Mouse (Mus musculus) embryonic facial prominence, embryonic 15.5 days (tissue): Measurements from ENCODE around the gene Map1s. TPM values are rescaled to one million over a fixed set of nuclear protein-coding genes. Genes with fewer than 3 reads are reported as not detected.
A peak's percentile ranks its signal among the peaks of the same experiment; 100 is the strongest.

ENCODE experiments used
- ATAC-seq: fragments of 200-750 bp; cut with Nextera tagmentation; 2 replicates; pipeline ENCODE4 v1.8.0; 2017; ENCODE audit warnings: low read depth, moderate TSS enrichment; ENCODE audit not compliant: insufficient number of reproducible peaks, low FRiP score, low TSS enrichment
- H3K27ac ChIP-seq: fragments of 300-500 bp; sonication (generic); replicated peaks from 2 replicates; pipeline ENCODE4 v1.5.1; 2015; ENCODE audit warnings: mild to moderate bottlenecking, inconsistent platforms
- H3K27me3 ChIP-seq: fragments of 300-500 bp; sonication (generic); 2 replicates; pipeline ENCODE4 v1.6.1; 2015; ENCODE audit warnings: inconsistent platforms
- H3K36me3 ChIP-seq: fragments of 300-500 bp; sonication (generic); 2 replicates; pipeline ENCODE4 v1.6.1; 2015; ENCODE audit warnings: mild to moderate bottlenecking, inconsistent platforms
- H3K4me1 ChIP-seq: fragments of 300-500 bp; sonication (generic); 2 replicates; pipeline ENCODE4 v1.6.1; 2015; ENCODE audit warnings: inconsistent platforms
- H3K4me2 ChIP-seq: fragments of 300-500 bp; sonication (generic); replicated peaks from 2 replicates; pipeline ENCODE4 v1.6.1; 2015; ENCODE audit warnings: mild to moderate bottlenecking, inconsistent platforms
- H3K4me3 ChIP-seq: fragments of 300-500 bp; sonication (generic); replicated peaks from 2 replicates; pipeline ENCODE4 v1.5.1; 2015; ENCODE audit warnings: mild to moderate bottlenecking, inconsistent platforms
- H3K9ac ChIP-seq: fragments of 300-500 bp; sonication (generic); 2 replicates; pipeline ENCODE4 v1.6.1; 2015; ENCODE audit warnings: inconsistent platforms
- H3K9me3 ChIP-seq: fragments of 300-500 bp; sonication (generic); replicated peaks from 2 replicates; pipeline ENCODE4 v1.6.1; 2016; ENCODE audit warnings: inconsistent platforms
- whole genome bisulfite sequencing: fragments of 180-500 bp; shearing (Covaris S2); methylation state at CpG from one replicate; pipeline ENCODE4 v1.1.7; 2015; 5-methylcytosine and 5-hydroxymethylcytosine counted together
- polyA plus RNA-seq: library from polyadenylated mRNA; unstranded; fragments of >200 nt; fragmentation: Nextera tagmentation; extraction: Ambion mirVana; gene quantifications from 2 replicates; pipeline ENCODE4 v1.2.1, GENCODE M21; 2015

Map1s gene
- polyA plus RNA-seq, 1 experiment from 2014 or later, result 50.1 TPM

- Histone ChIP-seq H3K9me3 (no peaks in the 10 kb centered on the region), H3K4me1 (peaks cover 7% of the 10 kb centered on the region; the same call in 1 of the 2 replicates), H3K9ac (no peak overlapping the region), H3K4me2 (no peak overlapping the region), H3K27me3 (no peaks in the 10 kb centered on the region), H3K4me3 (no peak overlapping the region), H3K36me3 (0 out of 2 replicates have a peak, but pooled peaks cover 6% of the 10 kb centered on the region), H3K27ac (no peak overlapping the region)
- 89% methylated on average over 4 of the region's 4 CpGs for WGBS
- ATAC-seq, result no peak
These were observed 20.0 kb downstream of the Map1s start for GRCm38 (mm10) chr8:70925754-70926153.

GRCm38 (mm10) chr8:70926396-70926795 lies 20.7 kb downstream of the Map1s start:
- Histone ChIP-seq H3K4me3 (no peak overlapping the region), H3K36me3 (0 out of 2 replicates have a peak, but pooled peaks cover 6% of the 10 kb centered on the region), H3K9ac (no peak overlapping the region), H3K27me3 (no peaks in the 10 kb centered on the region), H3K9me3 (no peaks in the 10 kb centered on the region), H3K4me1 (peaks cover 7% of the 10 kb centered on the region; the same call in 1 of the 2 replicates), H3K27ac (no peak overlapping the region), H3K4me2 (no peak overlapping the region)
- ATAC-seq, result no peak
- 93% methylated on average over 5 of the region's 5 CpGs for WGBS

GRCm38 (mm10) chr8:70928096-70928495 lies 22.4 kb downstream of the Map1s start:
- 0 out of 2 replicates have a peak, but pooled peaks have one; percentile 36 for ATAC-seq

GRCm38 (mm10) chr8:70928778-70929322 lies 23.1 kb downstream of the Map1s start:
- Histone ChIP-seq H3K4me2 (no peak overlapping the region), H3K4me3 (no peak overlapping the region), H3K27me3 (no peaks in the 10 kb centered on the region), H3K36me3 (no peaks in the 10 kb centered on the region), H3K9ac (no peak overlapping the region), H3K27ac (0 out of 2 replicates have a peak overlapping the region, but pooled peaks have one; percentile 48), H3K4me1 (peaks cover 7% of the 10 kb centered on the region; the same call in 1 of the 2 replicates), H3K9me3 (no peaks in the 10 kb centered on the region)
- WGBS, result 66% methylated on average over 5 of the region's 5 CpGs
- no peak for ATAC-seq

More at GRCm38 (mm10) chr8:70928096-70928495, 22.4 kb downstream of the Map1s start:
- Histone ChIP-seq H3K4me1 (peaks cover 7% of the 10 kb centered on the region; the same call in 1 of the 2 replicates), H3K9ac (no peak overlapping the region), H3K9me3 (no peaks in the 10 kb centered on the region), H3K27me3 (no peaks in the 10 kb centered on the region), H3K4me2 (no peak overlapping the region), H3K36me3 (no peaks in the 10 kb centered on the region), H3K27ac (peak overlapping the region; percentile 40; the same call in 1 of the 2 replicates), H3K4me3 (no peak overlapping the region)
- WGBS, result 63% methylated on average over 3 of the region's 3 CpGs

- Histone ChIP-seq H3K9me3 (no peaks in the 10 kb centered on the region), H3K4me3 (no peak overlapping the region), H3K4me2 (no peak overlapping the region), H3K27me3 (no peaks in the 10 kb centered on the region), H3K27ac (no peak overlapping the region), H3K4me1 (peaks cover 13% of the 10 kb centered on the region; the same call in 1 of the 2 replicates), H3K36me3 (no peaks in the 10 kb centered on the region), H3K9ac (no peak overlapping the region)
- no peak for ATAC-seq
- 89% methylated on average over 11 of the region's 11 CpGs for WGBS
These were observed 26.0 kb downstream of the Map1s start for GRCm38 (mm10) chr8:70931731-70932130.

GRCm38 (mm10) chr8:70933036-70933435 lies 27.3 kb downstream of the Map1s start:
- 79% methylated on average over 4 of the region's 4 CpGs for WGBS
- no peak for ATAC-seq

GRCm38 (mm10) chr8:70934786-70935185 lies 29.1 kb downstream of the Map1s start:
- H3K36me3 ChIP-seq, result no peaks in the 10 kb centered on the region
- H3K4me3 ChIP-seq, result no peak overlapping the region
- H3K9me3 ChIP-seq, result no peaks in the 10 kb centered on the region
- H3K4me2 ChIP-seq, result no peak overlapping the region
- no peak overlapping the region for H3K9ac ChIP-seq
- peaks cover 6% of the 10 kb centered on the region; the same call in 1 of the 2 replicates for H3K4me1 ChIP-seq
- 58% methylated on average over 7 of the region's 7 CpGs for WGBS
- no peak for ATAC-seq
- no peaks in the 10 kb centered on the region for H3K27me3 ChIP-seq
- H3K27ac ChIP-seq, result no peak overlapping the region

More at GRCm38 (mm10) chr8:70933036-70933435, 27.3 kb downstream of the Map1s start:
- no peaks in the 10 kb centered on the region for H3K36me3 ChIP-seq
- no peaks in the 10 kb centered on the region for H3K27me3 ChIP-seq
- no peak overlapping the region for H3K4me2 ChIP-seq
- peaks cover 13% of the 10 kb centered on the region; the same call in 1 of the 2 replicates for H3K4me1 ChIP-seq
- H3K27ac ChIP-seq, result no peak overlapping the region
- H3K9me3 ChIP-seq, result no peaks in the 10 kb centered on the region
- H3K4me3 ChIP-seq, result no peak overlapping the region
- no peak overlapping the region for H3K9ac ChIP-seq

GRCm38 (mm10) chr8:70937200-70937599 lies 31.5 kb downstream of the Map1s start:
- Histone ChIP-seq H3K9me3 (no peaks in the 10 kb centered on the region), H3K4me1 (peaks cover 6% of the 10 kb centered on the region; the same call in 1 of the 2 replicates), H3K9ac (no peak overlapping the region), H3K27me3 (no peaks in the 10 kb centered on the region), H3K27ac (no peak overlapping the region), H3K4me2 (no peak overlapping the region), H3K36me3 (no peaks in the 10 kb centered on the region), H3K4me3 (no peak overlapping the region)
- no peak for ATAC-seq
- WGBS, result 79% methylated on average over 6 of the region's 6 CpGs

GRCm38 (mm10) chr8:70941478-70941877 lies 35.7 kb downstream of the Map1s start:
- ATAC-seq, result no peak
- Histone ChIP-seq H3K4me2 (no peak overlapping the region), H3K27me3 (no peaks in the 10 kb centered on the region), H3K36me3 (no peaks in the 10 kb centered on the region), H3K27ac (no peak overlapping the region), H3K4me3 (no peak overlapping the region), H3K4me1 (no peaks in the 10 kb centered on the region), H3K9ac (no peak overlapping the region), H3K9me3 (no peaks in the 10 kb centered on the region)
- WGBS, result 54% methylated on average over 2 of the region's 2 CpGs

- 38% methylated on average over 1 of the region's 1 CpGs for WGBS
- Histone ChIP-seq H3K27me3 (no peaks in the 10 kb centered on the region), H3K9me3 (no peaks in the 10 kb centered on the region), H3K4me3 (no peak overlapping the region), H3K4me1 (no peaks in the 10 kb centered on the region), H3K9ac (no peak overlapping the region), H3K36me3 (no peaks in the 10 kb centered on the region), H3K4me2 (no peak overlapping the region), H3K27ac (no peak overlapping the region)
- no peak for ATAC-seq
These were observed 37.5 kb downstream of the Map1s start for GRCm38 (mm10) chr8:70943187-70943586.

GRCm38 (mm10) chr8:70949847-70950246 lies 44.1 kb downstream of the Map1s start:
- H3K4me2 ChIP-seq, result no peak overlapping the region
- no peak overlapping the region for H3K4me3 ChIP-seq
- H3K9me3 ChIP-seq, result no peaks in the 10 kb centered on the region
- no peak for ATAC-seq
- 58% methylated on average over 1 of the region's 1 CpGs for WGBS
- H3K9ac ChIP-seq, result no peak overlapping the region
- H3K27ac ChIP-seq, result no peak overlapping the region
- no peaks in the 10 kb centered on the region for H3K27me3 ChIP-seq
- no peaks in the 10 kb centered on the region for H3K4me1 ChIP-seq
- H3K36me3 ChIP-seq, result no peaks in the 10 kb centered on the region
